Mouse (Mus musculus): ENCODE measurements around the gene Klhdc4.

Klhdc4 gene

GRCm38 (mm10) chr8:121758470-121758869 is 70.9 kb downstream of the Klhdc4 start:
- no peak for DNase-seq (ENCODE audit: extremely low read depth, low read depth)

- DNase-seq (ENCODE audit: extremely low read depth, low read depth) = peak; percentile 25
Measured at GRCm38 (mm10) chr8:121751407-121751806, 78.0 kb downstream of the Klhdc4 start.

GRCm38 (mm10) chr8:121750512-121750911 is 78.9 kb downstream of the Klhdc4 start:
- DNase-seq (ENCODE audit: extremely low read depth, low read depth) = no peak

- DNase-seq (ENCODE audit: extremely low read depth, low read depth) = no peak
Measured at GRCm38 (mm10) chr8:121749501-121749900, 79.9 kb downstream of the Klhdc4 start.

All from MEL-GATA-1-ER (cell line).